ENCODE assay signal across 12 mouse cellular contexts in the genomic region with DNA sequence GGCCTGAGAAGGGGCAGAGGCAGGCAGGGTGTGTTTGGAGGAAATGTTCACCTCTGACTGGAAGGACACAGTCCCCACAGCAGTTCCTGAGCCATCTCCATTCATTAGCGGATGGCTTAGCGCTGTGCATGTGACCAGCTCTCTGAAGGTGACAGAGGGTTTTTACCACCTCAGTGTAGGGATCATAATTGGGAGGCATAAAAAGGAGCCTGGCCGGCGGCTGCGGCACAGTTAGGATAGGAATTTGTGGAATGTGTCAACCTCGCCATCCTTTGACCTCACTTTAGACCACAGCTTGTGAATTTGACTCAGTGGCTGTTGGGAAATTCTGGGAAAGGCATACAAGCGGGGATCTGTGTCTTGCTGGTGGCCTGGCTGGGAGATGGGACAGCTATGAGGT. TPM values are rescaled to one million over a fixed set of nuclear protein-coding genes. Genes with fewer than 3 reads are reported as not detected.
A peak's percentile ranks its signal among the peaks of the same experiment; 100 is the strongest.
DNase-seq lines count a peak whose midpoint lies in the region; ATAC-seq and TF ChIP-seq lines count a peak whose summit lies in the region.
"Had no signal": no experiment of that assay in that cellular context is flagged by ENCODE, and none has a peak within 500 bp of the region (broad histone marks: within the 10 kb centered on the region; RNA-seq: fewer than 3 reads in every experiment).

No protein-coding gene starts in this region.

- 27% methylated on average over 7 of the region's 7 CpGs for WGBS in lung, adult 2 months
- 63% methylated on average over 7 of the region's 7 CpGs for WGBS in liver, embryonic 13.5 days (ENCODE audit: insufficient replicate concordance)

- no peak overlapping the region for H3K9ac ChIP-seq in liver, embryonic 13.5 days
- H3K9ac ChIP-seq: neural tube, embryonic 13.5 days had no signal

- no peak for TF ChIP-seq CTCF in gastrocnemius, adult 2 months (IDR thresholded peaks at IDR 0.05)
- TF ChIP-seq CTCF in lung, adult 2 months (IDR thresholded peaks at IDR 0.05; ENCODE audit: insufficient read depth, low read length) = no peak

- peak overlapping the region; percentile 58 for H3K4me3 ChIP-seq in gastrocnemius, adult 2 months
- H3K4me3 ChIP-seq in lung, adult 2 months (replicated peaks; ENCODE audit: extremely low read depth, low read depth, low read length) = peak overlapping the region; percentile 1
- no peak overlapping the region for H3K4me3 ChIP-seq in liver, embryonic 13.5 days (replicated peaks)
- H3K4me3 ChIP-seq: neural tube, embryonic 13.5 days had no signal

- H3K27me3 ChIP-seq in liver, embryonic 13.5 days = no peaks in the 10 kb centered on the region
- H3K27me3 ChIP-seq: neural tube, embryonic 13.5 days had no signal

- ATAC-seq in liver, embryonic 13.5 days (ENCODE audit: low read depth) = no peak

- no peak overlapping the region for H3K4me2 ChIP-seq in liver, embryonic 13.5 days
- H3K4me2 ChIP-seq: neural tube, embryonic 13.5 days had no signal

- intact Hi-C loops in gastrocnemius, adult 2 months (cut with DNase I) = no loop called here

- TF ChIP-seq POLR2A in lung, adult 2 months (IDR thresholded peaks at IDR 0.05; ENCODE audit: borderline replicate concordance, extremely low read depth, low read depth, low read length) = 0 out of 2 replicates have a peak, but pooled peaks have one; percentile 28

- H3K27ac ChIP-seq in gastrocnemius, adult 2 months = peak overlapping the region; percentile 88
- peak overlapping the region; percentile 23; the same call in 1 of the 2 replicates for H3K27ac ChIP-seq in liver, embryonic 13.5 days
- H3K27ac ChIP-seq: macrophage had no signal

- no peaks in the 10 kb centered on the region for H3K9me3 ChIP-seq in liver, embryonic 13.5 days (replicated peaks)
- H3K9me3 ChIP-seq: neural tube, embryonic 13.5 days had no signal

- DNase-seq in gastrocnemius, adult 2 months = no peak
- no peak for DNase-seq in gastrocnemius, adult 8-10 months (ENCODE audit: low spot score in 2 of 2)
- DNase-seq in lung, adult 2 months = no peak
- DNase-seq in lung, postnatal 14 days = no peak
- DNase-seq in forelimb bud, embryonic 11.5 days (ENCODE audit: low read depth, low spot score) = peak; percentile 54
- no peak for DNase-seq in liver, embryonic 13.5 days
- no peak for DNase-seq in gastrocnemius, postnatal 4 days (ENCODE audit: low spot score in 2 of 2)
- no peak for DNase-seq in layer of hippocampus, postnatal 25 days (ENCODE audit: extremely low spot score in 1 of 2, low spot score in 1 of 2)
- DNase-seq: B cell, adult 2 months; cerebellum, adult 9-11 months had no signal

- peaks cover 12% of the 10 kb centered on the region for H3K4me1 ChIP-seq in lung, adult 2 months (ENCODE audit: control insufficient read depth, insufficient read depth, low read length)
- peaks cover 55% of the 10 kb centered on the region for H3K4me1 ChIP-seq in liver, embryonic 13.5 days (replicated peaks)

- no peaks in the 10 kb centered on the region; the same call in 1 of the 2 replicates for H3K36me3 ChIP-seq in liver, embryonic 13.5 days
- H3K36me3 ChIP-seq: neural tube, embryonic 13.5 days had no signal

RNA-seq across cellular contexts. Expression of gene Eng, which starts 7.4 kb away (rescaled TPM):
- 10 to 100 TPM; 26.5 to 38.8 TPM for total RNA-seq in gastrocnemius, adult 2 months (2021)
- total RNA-seq in gastrocnemius, adult 8-10 months (2022) = 10 to 100 TPM; 17.4 to 26.6 (median 20.5) TPM
- 713 and 858 TPM in 2 replicates for polyA plus RNA-seq in lung, adult 2 months (2012; rRNA removed)
- polyA plus RNA-seq in liver, embryonic 13.5 days (2015; fragmentation: Nextera tagmentation; extraction: Ambion mirVana) = 20.6 and 23.4 TPM in 2 replicates
- 10 to 100 TPM; 55.3 to 60.1 TPM for total RNA-seq in gastrocnemius, postnatal 4 days (2021)
- total RNA-seq in layer of hippocampus, postnatal 25 days (2021) = 10 to 100 TPM; 17.4 to 24.2 TPM

RNA-seq across cellular contexts. Expression of gene Ak1, which starts 32.2 kb away (rescaled TPM):
- total RNA-seq in gastrocnemius, adult 2 months (2021) = 1,000 to 10,000 TPM; 1,555 to 1,869 TPM
- 1,000 to 10,000 TPM; 1,455 to 1,877 (median 1,746) TPM for total RNA-seq in gastrocnemius, adult 8-10 months (2022)
- polyA plus RNA-seq in lung, adult 2 months (2012; rRNA removed) = 27.6 and 65.9 TPM in 2 replicates
- polyA plus RNA-seq in liver, embryonic 13.5 days (2015; fragmentation: Nextera tagmentation; extraction: Ambion mirVana) = 2.2 and 2.3 TPM in 2 replicates
- 100 to 1,000 TPM; 892 to 897 TPM for total RNA-seq in gastrocnemius, postnatal 4 days (2021)
- total RNA-seq in layer of hippocampus, postnatal 25 days (2021) = 100 to 1,000 TPM; 127 to 140 TPM

RNA-seq across cellular contexts. Expression of gene Fpgs, which starts 50.2 kb away (rescaled TPM):
- total RNA-seq in gastrocnemius, adult 2 months (2021) = 1 to 10 TPM; 5.9 to 6.9 TPM
- total RNA-seq in gastrocnemius, adult 8-10 months (2022) = 1 to 10 TPM; 4.2 to 5.8 (median 4.7) TPM
- 42.1 and 42.3 TPM in 2 replicates for polyA plus RNA-seq in lung, adult 2 months (2012; rRNA removed)
- 31.1 and 32.9 TPM in 2 replicates for polyA plus RNA-seq in liver, embryonic 13.5 days (2015; fragmentation: Nextera tagmentation; extraction: Ambion mirVana)
- 10 to 100 TPM; 18.7 to 22.4 TPM for total RNA-seq in gastrocnemius, postnatal 4 days (2021)
- 10 to 100 TPM in 1 of 2 experiments, 1 to 10 TPM in 1; 8.4 to 10.7 TPM for total RNA-seq in layer of hippocampus, postnatal 25 days (2021)

RNA-seq across cellular contexts. Expression of gene St6galnac6, which starts 54.3 kb away (rescaled TPM):
- total RNA-seq in gastrocnemius, adult 2 months (2021) = 10 to 100 TPM; 46.8 to 56.5 TPM
- 10 to 100 TPM; 48.6 to 61.3 (median 54.9) TPM for total RNA-seq in gastrocnemius, adult 8-10 months (2022)
- polyA plus RNA-seq in lung, adult 2 months (2012; rRNA removed) = 59.0 and 59.8 TPM in 2 replicates
- 10.0 and 12.8 TPM in 2 replicates for polyA plus RNA-seq in liver, embryonic 13.5 days (2015; fragmentation: Nextera tagmentation; extraction: Ambion mirVana)
- 10 to 100 TPM; 57.4 to 63.6 TPM for total RNA-seq in gastrocnemius, postnatal 4 days (2021)
- 100 to 1,000 TPM; 105 to 124 TPM for total RNA-seq in layer of hippocampus, postnatal 25 days (2021)

RNA-seq across cellular contexts. Expression of gene Cdk9, which starts 59.1 kb away (rescaled TPM):
- total RNA-seq in gastrocnemius, adult 2 months (2021) = 10 to 100 TPM; 20.2 to 22.0 TPM
- 10 to 100 TPM; 17.0 to 22.2 (median 20.8) TPM for total RNA-seq in gastrocnemius, adult 8-10 months (2022)
- polyA plus RNA-seq in lung, adult 2 months (2012; rRNA removed) = 103 and 137 TPM in 2 replicates
- polyA plus RNA-seq in liver, embryonic 13.5 days (2015; fragmentation: Nextera tagmentation; extraction: Ambion mirVana) = 60.4 TPM in 2 replicates
- total RNA-seq in gastrocnemius, postnatal 4 days (2021) = 10 to 100 TPM; 49.3 to 55.2 TPM
- 100 to 1,000 TPM in 1 of 2 experiments, 10 to 100 TPM in 1; 96.0 to 106 TPM for total RNA-seq in layer of hippocampus, postnatal 25 days (2021)

Comparison
In these comparisons a context has a peak if more than half of its experiments do, and no peak if none do; other contexts are left out.
1. RNA of gene Ak1, which starts 32.2 kb away (total RNA-seq): 1,555 to 1,869 TPM in gastrocnemius, adult 2 months, 1,455 to 1,877 TPM in gastrocnemius, adult 8-10 months and 892 to 897 TPM in gastrocnemius, postnatal 4 days; 127 to 140 TPM in layer of hippocampus, postnatal 25 days; every median in the first group is over 4 times any median in the second.